Mouse (Mus musculus): Measurements from ENCODE around the gene Foxj2.

Foxj2 gene

GRCm38 (mm10) chr6:122820071-122820798 lies 521 bp downstream of the Foxj2 start:
- DNase-seq = peak; percentile 32

DNA sequence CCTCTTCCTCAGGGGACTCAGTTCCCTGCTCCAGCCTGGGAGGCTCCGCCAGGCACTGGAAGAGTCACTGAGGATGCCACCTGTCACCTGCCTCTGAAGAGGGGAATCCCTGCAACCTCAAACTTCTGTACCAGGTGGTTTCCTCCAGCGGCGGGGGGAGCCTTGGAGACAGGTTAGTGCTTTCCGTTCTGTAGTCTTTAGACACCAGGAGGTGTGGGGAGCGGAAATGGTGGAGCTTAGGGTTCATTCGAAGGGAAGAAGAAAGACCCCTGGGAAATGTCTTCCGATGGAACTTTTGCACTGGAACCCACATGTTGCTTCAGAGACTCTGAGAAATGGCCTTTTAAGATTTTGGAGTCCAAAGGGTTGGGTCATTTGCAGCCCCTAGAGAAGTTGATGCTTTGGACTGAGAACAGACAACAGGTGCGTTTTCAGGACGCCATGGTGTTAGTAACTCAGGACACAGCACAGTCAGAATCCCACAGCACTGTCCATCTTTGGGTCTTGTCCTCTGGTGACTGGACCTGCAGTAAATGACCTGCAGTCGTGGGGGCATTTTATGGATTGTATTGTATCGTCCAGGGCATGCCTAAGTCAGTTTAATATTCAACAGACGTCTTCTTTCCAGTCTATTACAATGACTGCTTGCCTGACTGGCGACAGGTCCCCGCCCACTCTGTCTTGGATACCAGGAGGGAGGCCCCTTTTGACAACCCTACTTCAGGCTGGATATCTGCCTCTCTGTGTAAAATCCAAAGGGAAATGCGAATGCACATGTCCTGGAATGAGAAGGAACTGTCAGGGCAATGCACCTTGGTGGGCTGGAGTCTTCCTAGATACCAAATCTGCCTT lies 1.3 kb downstream of the Foxj2 start:
- DNase-seq = peak; percentile 28

DNA sequence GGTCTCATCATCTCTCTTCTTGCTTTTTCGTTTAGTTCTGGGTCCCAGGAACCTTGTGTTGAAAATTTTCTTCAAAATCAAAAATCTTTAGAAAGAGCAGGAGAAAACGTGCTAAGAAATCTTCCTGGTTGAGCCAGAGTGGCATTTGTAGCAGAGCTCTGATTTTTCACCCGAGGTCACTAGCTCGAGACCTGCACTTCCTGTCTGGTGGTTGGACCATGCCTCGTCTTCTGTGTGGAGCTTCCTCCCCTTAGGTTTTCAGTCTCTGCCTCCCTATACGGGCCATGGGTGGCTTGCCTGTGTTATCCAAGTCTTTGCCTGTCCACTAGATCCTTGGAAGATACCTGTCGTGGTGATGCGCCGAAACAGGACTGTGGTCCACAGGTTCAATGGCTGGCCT lies 2.1 kb downstream of the Foxj2 start:
- no peak for DNase-seq

DNA sequence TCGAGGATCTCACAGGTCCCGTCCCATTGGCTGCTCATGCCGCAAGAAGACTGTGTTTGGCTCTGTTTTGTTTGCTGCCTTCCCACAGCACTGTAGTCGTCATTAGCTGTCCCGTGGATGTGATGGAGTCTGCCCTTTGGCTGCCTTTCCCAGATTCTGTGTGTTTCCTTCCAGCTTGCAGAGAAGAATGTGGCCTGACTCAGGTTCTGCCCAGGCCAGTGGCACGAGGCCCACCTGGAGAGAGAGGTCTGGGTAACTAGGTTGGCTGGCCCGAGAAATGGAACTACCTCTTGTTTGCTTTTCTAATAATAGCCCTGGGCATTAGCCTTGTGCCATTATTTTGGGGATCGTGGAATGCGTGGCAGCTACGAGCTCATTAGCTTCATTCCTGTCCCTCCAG lies 4.4 kb downstream of the Foxj2 start:
- peak; percentile 54 for DNase-seq

DNA sequence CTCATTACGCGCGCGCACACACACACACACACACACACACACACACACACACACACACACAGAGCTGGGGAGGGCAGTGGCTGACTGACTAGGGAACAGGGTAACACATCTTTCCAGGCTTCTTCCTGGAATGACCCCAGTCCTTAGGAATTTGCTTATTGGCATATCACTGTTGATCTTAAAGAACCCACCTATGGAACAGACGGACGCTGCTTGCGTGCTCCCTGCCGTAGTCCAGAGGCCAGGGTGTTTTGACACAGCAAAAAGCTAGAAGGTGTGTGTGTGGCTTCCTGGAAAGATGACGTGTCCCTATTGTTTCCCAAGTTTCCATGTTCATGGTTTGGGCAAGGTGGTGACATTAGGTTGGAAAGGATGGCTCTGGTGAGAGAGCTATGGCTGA lies 5.5 kb downstream of the Foxj2 start:
- no peak for DNase-seq

DNA sequence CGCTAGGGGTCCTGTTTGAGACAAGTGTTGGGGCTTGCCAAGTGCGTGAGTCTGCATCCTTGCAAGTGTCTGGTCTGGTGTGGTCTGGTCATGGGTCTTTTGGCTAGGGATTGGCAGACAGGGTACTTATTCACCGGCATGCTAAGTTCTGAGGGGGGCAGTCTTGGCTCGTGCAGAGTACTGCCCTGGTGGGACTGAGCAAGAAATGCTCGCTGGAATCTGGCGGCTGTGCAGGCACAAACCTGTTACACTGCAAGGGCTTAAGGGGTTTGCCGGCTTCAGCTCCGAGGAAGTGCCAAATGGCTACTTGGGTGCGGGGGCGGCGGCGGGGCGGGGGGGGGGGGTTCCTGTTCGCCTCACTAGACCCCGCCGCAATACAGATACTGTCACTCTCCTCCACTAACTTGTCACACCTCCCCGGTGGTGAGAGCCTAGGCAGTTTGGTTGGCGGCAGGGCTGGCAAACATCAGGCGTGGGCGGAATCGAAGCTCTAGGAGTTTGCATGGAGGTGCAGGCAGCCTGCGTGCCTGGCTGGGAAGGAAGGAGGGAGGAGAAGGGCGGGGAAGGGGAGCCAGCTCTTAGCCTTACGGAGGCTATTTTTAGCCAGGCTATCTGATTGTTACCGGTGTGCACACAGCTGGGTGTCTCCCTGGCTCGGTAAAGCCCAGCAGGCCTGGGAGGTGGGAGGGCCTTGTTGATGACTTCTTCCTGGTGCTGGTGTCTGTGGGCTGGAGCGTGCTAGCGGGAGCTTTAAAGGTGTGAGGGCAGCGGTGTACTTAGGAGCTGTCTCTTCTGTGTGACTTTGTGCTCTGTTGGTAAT lies 6.4 kb downstream of the Foxj2 start:
- peak; percentile 77 for DNase-seq

DNA sequence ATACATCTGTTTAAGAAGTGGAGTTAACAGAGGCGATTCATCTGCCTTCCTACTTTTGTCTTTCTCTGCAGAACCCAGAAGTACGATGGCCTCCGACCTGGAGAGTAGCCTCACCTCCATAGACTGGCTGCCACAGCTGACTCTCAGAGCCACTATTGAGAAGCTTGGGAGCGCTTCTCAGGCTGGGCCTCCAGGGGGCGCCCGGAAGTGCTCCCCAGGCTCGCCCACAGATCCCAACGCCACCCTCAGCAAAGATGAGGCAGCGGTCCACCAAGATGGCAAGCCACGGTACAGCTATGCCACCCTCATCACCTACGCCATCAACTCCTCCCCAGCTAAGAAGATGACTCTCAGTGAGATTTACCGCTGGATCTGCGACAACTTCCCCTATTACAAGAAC lies 8.4 kb downstream of the Foxj2 start:
- DNase-seq = no peak

- no peak for DNase-seq
Observed at GRCm38 (mm10) chr6:122832880-122833279, 13.2 kb downstream of the Foxj2 start.

DNA sequence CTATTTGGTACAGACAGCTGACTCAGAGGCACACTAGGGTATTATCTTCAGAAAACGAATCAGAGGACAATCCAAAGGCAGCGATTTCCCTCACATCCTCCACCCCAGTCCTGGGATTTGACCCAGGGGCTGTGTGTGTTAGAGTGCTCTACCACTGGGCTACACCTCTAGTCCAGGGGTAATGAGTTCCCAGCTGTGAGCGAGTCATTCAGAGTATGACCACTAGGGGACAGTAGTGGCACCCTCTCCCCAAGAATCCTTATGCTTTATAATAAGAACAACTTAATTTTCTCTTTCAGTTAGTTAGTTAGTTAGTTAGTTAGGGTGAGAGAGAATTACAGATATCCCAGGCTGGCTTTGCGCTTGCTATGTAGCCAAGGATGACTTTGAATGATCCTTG lies 14.7 kb downstream of the Foxj2 start:
- no peak for DNase-seq

GRCm38 (mm10) chr6:122836974-122837373 lies 17.3 kb downstream of the Foxj2 start:
- no peak for DNase-seq

DNA sequence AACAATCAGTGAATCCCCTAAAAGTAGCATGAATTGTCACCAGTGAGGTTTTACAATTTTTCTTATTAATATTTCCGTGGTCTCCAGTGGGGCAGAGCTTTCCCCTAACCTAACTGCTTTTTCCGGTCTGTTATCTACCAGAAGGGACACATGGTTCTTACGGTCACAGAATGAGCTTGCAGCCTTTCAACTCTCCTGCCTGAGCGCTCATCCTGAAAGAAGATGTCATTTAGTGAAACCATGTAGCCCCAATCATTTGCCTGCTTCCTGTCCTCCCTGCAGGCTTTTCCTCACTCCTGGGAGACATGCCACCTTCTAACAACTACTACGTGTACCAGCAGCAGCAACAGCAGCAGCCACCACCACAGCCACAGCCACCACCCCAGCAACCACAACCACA lies 17.8 kb downstream of the Foxj2 start:
- no peak for DNase-seq

DNA sequence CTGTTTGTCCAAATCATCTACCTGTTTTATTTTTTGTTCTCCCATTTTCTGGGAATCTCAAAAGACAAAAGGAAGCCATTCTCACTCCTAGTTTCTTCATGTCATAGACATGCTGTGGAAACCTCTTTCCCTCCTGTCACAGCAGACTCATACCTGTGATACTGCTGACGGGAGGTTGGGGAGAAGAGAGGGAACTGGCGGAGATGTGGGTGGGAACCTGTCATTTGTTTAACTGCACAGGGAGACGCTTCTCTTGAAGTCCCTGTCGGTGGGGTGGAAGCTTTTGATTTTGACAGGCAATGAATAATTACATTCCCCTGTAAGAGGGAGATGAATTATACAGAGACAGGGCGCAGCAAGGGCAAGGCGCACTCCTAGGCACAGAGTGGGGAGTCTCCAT lies 24.0 kb downstream of the Foxj2 start:
- DNase-seq = no peak

DNA sequence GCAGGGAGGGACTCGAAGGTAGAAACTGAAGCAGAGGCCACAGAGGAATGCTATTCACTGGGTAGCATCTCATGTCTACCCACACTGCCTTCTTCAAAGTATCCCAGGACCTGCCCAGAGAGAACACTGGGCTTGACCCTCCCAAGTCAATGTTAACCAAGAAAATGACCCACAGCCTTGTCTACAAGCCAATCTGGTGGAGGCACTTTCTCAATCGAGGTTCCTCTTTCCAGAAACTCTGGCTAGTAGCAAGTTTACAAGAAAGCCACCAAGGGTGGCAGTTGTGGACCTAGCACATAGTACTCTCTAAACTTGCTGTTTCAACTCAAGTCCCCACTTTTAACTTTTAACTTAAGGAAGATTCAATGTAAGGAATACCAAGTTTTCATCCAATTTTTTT lies 33.0 kb downstream of the Foxj2 start:
- DNase-seq = no peak

GRCm38 (mm10) chr6:122854552-122854951 lies 34.8 kb downstream of the Foxj2 start:
- DNase-seq = no peak

DNA sequence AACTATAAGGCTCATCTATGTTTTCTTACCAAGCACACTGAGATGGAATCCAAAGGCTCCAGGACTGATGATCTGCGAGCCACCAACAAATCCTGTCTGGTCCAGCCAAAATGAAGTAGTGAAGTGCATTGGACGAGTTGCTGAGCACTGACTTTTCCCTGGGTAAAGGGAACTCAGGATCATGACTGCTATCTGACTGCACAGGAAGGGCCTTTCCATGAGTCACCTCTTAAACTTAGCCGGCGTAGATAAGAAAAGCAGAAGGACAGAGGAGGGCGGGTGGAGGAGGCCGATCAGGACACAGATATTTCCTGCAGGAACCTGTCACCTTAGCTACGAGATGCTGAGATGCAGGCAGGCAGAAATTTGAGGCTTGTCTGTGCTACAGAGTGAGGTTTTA lies 36.2 kb downstream of the Foxj2 start, which contains the start of gene C3ar1:
Gene C3ar1 (minus strand): TSS at position 207 of the 400 bp plus-strand sequence.
- no peak for DNase-seq

GRCm38 (mm10) chr6:122862434-122862833 lies 42.7 kb downstream of the Foxj2 start:
- DNase-seq = no peak

- DNase-seq = no peak
Observed at GRCm38 (mm10) chr6:122862871-122863270, 43.2 kb downstream of the Foxj2 start.

- DNase-seq = no peak
Observed at GRCm38 (mm10) chr6:122867914-122868313, 48.2 kb downstream of the Foxj2 start.

DNA sequence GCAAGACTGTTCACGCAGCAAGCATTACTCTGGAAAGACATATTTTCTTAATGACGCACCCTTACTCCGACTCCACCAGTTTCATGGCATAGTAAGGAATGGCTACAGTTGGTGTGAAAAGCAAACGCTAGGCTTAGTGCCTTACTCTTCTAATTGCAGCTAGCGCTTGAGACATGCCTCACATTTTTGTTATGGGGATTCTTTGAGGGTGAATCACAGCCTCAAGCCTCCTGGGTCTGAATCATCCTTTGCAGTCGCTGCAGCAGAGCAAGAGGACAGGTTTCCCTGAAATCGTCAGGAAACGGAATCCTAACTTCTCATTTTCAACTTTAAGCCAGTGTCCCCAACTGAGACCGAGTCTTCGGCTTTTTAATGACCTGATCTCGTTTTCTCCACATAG lies 50.1 kb downstream of the Foxj2 start:
- DNase-seq = no peak

- DNase-seq = no peak
Observed at GRCm38 (mm10) chr6:122872800-122873199, 53.1 kb downstream of the Foxj2 start.

DNA sequence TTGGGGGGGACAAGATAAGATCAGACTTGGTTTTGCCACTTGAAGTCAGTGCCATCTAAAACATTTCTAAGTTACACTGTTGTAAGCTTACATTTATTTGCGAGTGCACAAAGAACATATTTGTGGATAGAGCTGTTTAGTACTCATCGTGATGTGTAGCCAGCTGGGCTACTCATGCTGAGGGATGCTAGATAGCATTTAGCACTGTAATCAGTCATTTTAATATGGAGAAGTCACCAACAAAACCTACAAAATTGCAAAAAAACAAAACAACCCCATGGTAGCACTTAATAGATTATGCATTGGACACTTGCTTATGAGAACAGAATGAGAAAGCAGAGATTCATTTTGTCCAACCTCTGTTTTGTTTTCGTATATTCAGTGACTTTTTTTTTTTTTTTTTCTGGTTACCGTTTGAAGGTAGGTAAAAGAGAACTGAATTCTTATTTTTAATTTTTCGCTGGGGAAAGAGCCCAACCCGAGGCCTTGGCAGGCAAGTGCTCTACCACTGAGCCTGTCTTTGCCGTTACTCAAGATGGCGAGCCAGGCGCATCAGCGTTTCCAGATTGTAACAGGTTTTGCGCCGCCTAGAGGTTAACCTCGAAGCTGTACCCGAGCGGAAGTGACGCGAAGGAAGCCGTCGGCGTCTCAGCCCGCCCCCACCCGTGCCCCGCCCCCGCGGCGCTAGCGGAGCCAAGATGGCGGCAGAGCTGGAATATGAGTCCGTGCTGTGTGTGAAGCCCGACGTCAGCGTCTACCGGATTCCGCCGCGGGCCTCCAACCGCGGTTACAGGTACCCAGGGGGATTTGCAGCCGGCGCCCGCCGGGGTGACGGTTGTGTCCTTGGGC lies 54.4 kb downstream of the Foxj2 start, which contains the start of gene Necap1:
Gene Necap1 (plus strand): TSS at position 604 of the 849 bp plus-strand sequence.
- DNase-seq = peak; percentile 96

DNA sequence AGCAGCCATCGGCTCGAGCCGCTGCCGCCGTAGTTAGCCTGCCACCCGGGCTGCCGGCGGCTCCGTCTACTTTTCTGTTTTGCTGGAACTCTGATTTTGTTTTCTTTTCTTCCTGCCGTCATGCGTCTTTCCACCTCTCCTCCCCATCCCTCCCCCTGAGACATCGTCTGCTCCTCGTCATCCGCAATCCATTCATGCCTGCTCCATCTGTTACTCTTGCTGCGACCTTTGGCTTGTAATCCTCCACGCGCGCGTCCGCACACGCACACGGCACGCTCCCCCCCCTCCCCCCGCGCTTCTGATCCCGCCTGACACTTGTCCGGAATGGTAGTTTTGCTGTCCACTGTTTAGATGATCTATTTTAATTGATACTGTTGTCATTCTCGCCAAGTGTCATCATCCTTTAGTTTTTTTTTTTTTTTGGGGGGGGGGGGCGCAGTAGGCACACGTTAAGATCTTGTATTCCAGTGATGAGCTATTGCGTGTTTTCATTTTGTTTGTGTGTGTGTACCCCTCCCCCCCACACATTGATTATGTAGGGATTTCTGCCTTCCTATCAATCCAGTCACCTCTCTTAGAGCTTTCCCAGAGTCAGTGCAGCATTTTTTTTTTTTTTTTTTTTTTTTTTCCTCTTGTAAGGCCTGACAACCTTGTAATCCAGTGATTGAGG lies 55.1 kb downstream of the Foxj2 start:
- DNase-seq = no peak
